Mouse (Mus musculus) layer of hippocampus, adult 8-10 months (tissue): ENCODE results near the gene Nanos1. TPM values are rescaled to one million over a fixed set of nuclear protein-coding genes. Genes with fewer than 3 reads are reported as not detected.

Source experiments
- DNase-seq, 2 experiments: peaks; one replicate each; pipeline ENCODE4 v3.0.0; 2022; ENCODE audit warnings: low spot score in 2 of 2
- total RNA-seq, 4 experiments: library from RNA; stranded (reverse); gene quantifications; 2 replicates each; pipeline ENCODE4 v1.2.4; 2022

The Nanos1 gene
- 10 to 100 TPM; 13.8 to 17.5 (median 15.8) TPM for total RNA-seq

DNA sequence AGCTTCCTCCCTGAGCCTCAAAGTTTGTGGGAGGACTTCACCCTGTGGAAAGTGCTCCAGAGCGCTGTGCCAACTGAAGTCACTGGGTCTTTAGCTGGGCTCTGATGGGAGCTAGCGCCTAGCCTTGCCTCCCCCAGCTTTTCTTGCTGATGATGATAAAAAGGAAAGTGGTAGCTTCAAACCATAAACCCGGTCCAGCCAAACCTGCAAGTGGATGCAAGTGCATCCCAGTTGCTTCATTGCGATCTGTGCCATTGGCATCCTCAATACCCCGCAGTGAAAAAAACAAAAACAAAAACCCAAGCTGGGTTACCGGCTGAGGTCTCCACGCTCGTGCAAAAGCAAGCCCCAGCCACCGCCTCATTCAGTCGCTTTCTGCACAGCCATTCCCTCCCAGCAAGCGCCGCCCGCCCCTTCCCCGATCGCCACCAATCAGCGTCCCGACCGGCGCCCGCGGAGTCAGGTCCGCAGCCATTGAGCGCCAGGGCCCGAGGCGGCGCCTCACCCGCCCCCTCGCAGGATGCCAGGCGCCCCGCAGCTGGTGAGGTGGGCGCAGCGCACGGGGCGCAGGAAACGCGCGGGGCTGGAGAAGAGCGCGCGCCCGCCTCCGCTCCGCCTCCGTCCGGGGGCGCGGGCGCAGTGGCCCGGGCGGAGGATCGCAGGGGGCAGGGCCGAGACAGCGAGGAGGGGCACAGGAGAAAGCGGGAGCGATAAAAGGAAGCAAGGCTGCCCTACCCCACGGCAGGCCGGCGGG is at the start of gene Nanos1:
Nanos1 (plus strand) TSS at position 550 of the 754 bp plus-strand sequence.
- DNase-seq: peak; percentile 77 to 86

DNA sequence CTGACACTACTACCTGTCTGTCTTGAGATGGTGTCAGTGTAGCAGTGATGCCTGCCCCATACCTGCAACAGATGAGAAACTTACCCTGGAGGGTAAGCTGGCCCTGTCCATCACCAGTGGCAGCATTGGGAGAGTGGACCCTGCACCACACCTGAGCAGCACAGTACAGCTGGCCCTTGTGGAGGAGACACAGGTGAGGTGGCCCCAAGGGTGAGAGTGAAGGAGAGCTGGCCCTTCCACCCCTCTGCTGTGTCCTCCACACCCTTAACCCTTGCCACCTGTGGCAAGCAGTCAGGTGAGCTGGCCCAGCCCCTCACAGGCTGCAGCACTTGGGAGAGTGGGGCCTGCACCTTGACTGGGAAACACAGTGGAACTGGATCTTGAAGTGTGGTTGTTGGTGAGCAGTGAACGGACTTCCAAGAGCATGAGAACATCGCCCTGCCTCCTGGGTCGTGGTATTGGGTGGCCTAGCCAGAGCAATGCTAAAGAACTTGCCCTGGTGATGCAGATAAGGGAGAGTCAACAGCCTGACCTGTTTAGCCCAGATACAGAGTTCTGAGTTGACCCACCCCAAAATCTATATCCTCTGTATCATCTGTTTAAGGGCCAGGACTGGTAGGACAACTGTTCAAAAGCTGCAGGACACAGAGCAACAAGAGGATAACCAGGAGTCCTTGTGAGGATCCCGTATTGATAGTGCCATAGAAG is 46.4 kb upstream of the Nanos1 start:
- no peak for DNase-seq

DNA sequence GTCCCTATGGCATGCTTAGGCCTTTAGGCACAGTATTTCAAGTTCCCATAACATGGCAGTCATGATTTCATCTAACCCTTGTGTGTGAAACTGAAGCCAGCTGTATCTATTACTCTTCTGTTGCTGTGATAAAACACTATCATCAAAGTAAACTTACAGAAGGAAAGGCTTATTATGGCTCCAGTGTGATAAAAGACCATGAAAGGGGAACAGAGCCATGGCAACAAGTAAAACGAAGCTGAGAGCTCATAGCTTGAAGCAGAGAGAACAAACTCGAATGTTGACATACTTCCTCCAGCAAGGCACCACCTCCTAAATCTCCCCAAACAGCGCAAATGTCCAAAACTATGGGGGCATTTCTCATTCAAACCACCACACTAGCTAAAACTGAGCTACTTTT is 45.6 kb upstream of the Nanos1 start:
- DNase-seq: no peak

DNA sequence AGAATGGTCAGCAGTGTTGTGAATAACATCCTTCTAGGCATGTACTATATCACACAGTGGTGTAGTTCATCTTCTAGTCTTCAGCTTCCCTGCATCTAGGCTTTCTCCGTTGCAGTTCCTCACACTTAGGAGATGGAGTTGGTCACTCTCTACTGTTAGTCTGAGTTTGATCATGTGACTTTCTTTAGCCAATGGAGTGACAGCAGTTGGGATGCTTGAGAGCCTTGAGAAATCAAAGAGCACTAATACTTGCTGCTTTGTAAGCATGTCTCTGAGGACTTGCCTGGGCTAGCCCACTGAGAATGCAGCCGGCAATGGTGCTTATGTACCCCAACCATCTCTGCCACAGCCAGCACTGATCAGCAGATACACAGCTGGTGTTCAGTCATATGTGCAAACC is 43.2 kb upstream of the Nanos1 start:
- DNase-seq: no peak

DNA sequence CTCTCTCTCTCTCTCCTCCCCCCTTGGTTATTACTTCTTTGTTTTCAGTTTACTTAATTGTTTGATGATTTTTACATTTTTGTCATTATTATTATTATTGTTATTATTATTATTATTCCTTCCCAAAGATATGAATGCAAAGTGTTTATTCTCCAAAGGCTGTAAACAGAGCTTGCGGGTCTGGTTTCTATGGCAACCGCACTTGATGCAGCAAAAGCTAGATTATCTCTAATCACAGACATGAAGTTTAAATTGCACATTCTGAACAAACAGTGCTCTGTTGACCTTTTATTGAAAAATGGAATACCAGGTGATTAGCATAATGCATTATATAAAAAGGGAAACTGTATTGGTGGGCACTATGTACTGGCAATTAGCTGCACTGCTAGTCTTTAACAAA is 39.4 kb upstream of the Nanos1 start:
- DNase-seq: no peak

DNA sequence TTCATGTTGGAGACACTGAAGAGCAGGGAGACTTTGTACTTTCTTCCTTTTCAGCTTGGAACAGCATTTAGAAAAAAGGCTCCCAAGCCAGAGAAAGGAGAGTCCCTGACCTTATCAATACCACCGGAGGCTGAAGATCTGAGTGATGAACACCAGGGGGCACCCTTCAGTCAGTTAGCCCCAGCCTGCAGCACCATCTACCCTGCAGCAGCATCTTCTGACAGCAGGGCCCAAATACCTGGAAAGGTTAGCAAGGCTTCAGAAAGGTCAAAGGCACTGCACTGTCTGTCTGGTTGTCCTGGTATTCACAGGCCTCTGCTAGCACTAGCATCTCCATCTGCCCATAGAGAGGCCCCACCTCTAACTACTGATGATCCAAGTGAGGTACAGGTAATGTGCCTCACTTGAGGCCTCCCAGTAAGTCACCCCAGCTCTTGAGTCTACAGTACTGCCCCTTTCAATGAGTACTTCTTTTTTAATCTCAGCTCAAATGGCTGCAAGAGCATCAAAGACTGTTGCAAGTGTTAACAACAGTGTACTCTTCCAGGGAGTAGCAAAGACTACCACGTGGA is 25.4 kb upstream of the Nanos1 start:
- DNase-seq: peak in 1 of 2 experiments; percentile 24

DNA sequence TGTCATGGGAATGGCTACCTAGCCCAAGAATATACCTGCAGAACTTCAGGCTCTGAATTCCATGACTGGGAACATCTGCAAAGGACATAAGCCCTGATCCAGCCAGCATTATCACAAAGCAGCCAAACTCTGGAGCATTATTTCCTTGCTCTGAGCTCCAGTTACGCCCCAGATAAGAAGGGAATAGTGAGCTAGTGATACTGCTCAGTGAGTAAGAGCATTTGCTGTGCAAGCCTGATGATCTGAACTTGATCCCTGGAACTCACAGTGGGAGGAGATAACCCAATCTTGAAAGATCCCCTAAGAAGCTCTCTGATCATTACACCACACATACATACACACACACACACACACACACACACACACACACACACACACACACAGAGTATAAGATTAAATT is 24.5 kb upstream of the Nanos1 start:
- no peak for DNase-seq

DNA sequence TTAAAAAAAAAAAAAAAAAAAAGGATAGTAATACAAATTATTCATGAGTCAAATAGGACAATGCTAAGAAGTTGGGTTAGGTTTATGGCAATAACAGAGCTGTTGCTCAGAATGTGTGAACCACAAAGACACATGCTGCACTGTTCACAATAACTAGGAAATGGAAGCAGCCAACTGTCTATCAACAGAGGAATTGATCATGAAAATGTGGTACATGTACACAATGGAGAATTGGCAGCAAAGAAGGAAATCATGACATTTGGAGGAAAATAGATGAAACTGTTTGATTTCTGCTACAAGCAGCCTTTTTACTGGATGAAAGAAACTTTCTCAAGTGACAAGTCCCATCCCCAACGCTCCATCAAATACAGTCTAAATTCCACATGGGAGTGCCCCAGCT is 23.8 kb upstream of the Nanos1 start:
- no peak for DNase-seq

DNA sequence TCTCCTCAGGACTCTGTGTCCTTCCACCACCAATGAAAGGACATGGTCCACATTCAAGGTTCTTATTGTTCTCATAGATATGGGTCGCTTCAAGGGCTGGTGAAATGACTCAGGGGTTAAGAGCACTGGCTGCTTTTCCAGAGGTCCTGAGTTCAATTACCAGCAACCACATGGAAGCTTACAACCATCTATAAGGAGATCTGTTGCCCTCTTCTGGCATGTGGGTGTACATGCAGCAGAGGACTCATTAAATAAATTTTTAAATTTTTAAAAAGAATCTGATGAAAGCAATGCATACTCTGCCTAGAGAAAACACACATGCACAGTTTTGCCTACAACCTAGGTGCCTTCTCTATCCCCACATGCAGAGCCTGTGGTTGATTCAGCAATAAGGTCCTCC is 15.2 kb upstream of the Nanos1 start:
- no peak for DNase-seq

DNA sequence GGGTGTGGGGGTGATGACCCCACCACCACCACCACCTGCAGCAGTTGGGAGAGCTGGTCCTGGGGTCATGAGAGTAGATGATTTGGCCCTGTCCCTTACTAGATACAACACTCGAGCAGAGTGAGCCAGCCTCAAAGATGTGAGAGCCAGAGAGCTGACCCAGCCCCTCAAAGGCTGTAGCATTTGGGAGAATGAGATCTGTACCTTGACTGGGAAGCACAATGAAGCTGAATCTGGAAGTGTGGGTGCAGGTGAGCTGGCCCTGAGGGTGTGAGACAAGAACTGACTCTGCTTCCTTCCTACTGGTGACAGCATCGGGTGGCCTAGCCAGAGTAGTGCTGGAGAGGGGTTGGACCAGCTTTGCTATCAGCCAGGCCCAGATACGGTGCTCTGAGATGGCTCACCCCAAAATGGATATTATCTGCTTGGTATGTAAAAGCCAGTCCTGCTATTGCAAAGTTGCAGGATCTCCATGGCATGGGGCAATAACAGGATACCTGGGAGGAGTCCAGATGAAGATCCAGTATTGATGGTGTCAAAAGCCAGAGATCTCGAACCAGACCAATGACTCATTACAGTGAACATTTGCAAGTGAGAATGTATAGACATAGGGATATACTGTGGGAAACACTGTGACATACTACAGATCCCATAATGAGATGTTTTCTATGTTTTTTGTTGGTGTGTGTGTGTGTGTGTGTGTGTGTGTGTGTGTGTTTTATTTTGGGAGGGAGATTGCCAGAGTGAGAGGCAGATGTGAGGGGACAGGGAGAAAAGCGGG is 11.8 kb upstream of the Nanos1 start:
- no peak for DNase-seq

DNA sequence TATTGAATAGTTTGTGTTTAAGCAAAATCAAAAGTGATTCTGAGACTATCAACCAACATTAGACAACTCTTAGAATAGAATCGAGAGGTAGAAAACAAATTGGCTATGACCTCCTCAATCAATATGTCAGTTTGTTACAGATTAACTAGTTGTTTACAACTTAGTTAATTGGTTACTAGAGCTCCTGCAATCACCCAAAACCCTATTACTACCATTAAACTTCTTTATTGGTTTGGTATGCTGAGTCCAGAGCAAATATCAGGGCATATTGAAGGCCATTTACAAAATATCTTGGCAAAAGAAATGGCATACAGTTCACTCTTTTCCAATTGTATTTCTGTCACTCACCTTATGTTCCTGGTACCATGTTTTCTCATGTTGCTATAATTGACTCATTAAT is 8.0 kb upstream of the Nanos1 start:
- DNase-seq: no peak

DNA sequence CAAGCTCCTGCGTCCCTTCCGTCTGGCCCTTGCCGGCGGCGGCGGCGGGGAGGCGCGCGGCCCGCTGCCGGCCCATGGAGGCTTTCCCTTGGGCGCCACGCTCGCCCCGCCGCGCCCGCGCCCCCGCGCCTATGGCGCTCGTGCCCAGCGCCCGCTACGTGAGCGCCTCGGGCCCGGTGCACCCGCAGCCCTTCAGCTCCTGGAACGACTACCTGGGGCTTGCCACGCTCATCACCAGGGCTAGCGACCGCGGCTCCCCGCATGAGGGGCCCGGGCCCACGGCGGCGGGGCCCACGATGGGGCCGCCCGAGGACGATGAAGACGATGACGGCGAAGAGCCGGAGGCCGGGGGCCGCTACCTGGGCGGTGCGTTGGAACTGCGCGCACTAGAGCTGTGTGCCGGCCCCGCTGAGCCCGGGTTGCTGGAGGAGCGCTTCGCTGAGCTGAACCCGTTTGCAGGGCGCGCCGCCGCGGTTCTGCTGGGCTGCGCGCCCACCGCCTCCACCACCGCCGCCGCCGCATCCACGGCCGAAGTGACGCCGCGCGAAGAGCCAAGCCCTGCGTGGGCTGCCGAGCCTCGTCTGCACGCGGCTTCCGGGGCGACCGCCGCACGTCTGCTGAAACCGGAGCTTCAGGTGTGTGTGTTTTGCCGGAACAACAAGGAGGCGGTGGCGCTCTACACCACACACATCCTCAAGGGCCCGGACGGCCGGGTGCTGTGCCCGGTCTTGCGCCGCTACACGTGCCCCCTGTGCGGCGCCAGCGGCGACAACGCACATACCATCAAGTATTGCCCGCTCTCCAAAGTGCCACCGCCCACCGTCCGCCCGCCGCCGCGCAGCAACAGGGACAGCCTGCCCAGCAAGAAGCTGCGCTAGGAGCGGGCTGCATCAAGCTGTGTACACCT is 658 bp downstream of the Nanos1 start:
- DNase-seq: peak; percentile 28 to 49

DNA sequence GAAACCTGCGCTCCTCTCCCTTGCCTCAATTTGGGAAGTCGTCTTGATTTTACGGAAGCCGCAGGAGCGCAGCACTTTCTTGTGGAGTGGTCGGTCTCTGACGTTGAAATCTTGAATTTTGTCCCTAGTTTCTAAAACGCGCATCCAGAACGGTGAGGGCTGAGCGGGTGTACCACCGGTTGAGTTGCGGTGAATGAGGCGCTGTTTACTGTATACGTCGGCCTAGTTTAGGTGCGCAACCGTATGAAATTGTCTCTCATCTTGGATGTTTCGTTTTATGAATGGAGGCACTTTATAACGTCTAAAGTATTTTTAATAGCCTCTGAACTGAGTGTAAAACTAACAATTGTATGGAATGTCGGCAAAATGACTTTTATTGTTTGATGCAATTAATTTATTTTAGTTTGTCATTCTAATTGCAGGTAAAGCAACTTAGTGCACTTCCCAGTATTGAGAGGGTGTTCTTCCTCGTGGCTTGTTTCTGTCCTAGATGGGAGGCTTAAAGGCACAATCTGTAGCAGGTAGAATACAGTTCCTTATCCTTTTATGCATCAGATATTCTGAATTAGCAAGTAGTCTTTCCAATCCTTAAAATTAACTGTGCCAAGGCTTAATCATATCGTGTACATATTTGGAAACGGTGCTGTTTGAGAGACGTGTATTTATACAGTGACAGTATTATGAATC is 1.5 kb downstream of the Nanos1 start:
- DNase-seq: no peak

DNA sequence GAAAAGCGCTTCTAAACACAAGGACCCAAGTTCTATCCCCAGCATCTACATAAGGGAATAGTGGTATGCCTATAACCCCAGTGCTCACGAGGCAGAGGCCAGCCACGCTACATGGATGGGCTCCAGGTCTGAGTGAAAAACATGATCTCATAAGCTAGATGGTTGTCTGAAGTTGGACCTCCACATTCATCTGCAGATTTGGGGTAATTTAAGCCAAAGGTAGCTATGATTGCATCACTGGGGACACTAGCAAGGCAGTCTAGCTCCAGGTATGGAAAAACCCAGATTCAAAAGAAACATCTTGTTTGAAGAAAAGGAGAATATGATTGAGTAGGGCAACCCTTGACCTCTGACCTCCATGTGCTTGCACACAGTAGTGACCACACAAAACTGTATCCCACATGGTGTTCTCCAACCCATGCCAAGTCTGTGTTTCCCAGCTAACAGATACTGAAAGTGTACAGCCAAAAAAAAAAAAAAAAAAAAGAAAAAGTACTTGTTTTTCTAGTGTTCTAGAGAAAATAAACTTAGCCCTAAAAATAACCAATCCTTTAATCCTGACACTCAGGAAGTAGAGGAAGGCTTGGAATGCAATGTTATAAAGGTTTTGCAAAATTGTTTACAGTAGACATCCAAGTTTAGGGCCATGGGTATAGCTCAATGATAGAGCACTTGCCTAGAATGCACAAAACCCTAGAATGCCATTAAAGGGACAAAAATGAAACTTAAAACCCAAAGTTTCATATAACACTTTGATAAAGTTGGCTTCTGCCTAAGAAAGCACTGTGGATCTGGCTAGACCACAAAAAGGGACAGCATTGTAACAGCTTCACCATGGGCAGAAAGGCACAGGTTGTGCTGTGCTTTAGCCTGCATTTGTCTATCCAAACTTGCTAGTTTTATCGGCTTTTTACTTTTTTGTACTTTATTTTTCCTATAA is 3.4 kb downstream of the Nanos1 start:
- no peak for DNase-seq

DNA sequence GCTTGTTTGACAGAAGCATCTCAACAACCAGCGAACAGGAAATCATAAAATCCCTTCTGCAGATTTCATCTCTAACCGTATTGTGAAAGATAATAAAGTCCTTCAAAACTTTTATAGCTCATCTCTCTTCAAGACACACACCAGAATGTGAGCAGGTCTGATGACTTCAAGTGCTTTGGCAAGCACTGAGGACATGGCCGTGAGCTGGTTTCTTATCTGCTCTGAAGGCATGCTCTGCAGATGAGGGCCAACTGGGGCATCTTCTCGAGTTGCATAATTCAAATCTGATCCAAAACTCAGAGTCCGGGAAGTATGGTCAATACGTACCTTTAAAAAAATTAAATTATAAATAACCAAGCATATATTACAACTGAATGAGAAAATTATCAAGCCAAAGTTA is 17.6 kb downstream of the Nanos1 start:
- DNase-seq: no peak

DNA sequence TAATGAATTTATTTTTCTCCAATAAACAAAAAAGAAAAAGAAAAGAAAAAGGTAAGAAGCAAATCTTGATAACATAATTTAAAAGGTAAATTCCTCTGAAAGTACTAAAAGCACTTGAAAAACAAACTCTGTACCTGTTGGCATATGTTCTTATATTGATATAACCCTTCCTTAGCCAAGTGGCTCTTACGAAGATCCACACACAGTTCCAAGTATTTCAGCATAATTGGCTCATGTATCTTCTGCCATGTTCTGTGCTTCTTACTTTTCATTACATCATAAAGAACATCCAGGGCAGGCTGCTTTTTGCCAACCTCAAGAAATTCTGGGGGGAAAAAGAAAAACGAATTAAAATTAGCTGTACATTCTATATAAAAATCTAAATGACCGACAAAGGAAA is 26.2 kb downstream of the Nanos1 start:
- no peak for DNase-seq

DNA sequence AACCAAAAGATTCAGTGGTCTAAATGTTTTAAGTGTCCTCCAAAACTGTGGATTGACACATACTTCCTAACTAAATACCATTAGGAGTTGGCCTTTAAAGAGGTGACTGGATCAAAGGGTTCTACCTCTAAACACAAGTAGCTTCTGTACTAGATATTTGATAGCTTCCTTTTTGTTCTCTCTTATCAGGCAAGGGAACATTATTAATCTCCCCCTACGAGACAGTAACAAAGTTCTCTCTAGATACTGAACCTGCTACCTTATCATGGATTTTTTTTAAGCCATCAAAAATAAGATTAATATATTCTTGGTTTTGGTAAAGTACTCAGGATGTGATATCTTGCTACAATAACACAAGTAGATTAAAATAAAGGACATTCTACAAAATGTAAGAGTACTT is 28.9 kb downstream of the Nanos1 start:
- no peak for DNase-seq

DNA sequence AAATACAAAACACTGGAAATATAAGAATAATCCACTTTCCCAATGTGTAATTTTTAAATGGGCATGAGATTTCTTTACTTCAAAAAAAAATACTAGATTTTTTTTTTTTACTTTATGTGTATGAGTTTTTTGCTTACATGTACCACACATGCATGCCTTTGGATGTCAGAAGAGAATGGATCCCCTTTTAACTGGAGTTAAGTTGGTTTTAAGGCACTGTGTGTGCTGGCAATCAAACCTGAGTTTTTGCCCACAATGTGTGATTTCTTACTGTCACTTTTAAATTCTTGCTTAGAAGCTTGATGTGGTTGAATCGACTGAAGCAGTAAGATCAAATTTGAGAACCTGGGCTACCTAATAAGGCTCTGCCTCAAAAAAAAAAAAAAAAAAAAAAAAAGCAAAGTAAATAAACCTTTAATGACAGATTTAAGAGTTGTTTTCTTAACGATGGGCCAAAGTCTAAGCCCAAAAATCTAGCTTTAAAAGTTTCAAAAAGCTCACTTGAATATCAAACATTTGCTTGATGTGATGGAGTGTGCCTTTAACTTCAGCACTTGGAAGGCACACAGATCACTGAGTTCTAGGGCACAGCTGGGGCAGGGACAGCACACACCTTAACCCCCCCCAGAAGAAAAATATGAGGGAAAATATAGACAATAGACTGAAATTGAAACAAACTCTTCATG is 31.8 kb downstream of the Nanos1 start:
- DNase-seq: no peak
